Mouse (Mus musculus) stomach, postnatal 0 days (tissue): Measurements from ENCODE around the gene 4931414P19Rik. TPM values are rescaled to one million over a fixed set of nuclear protein-coding genes. Genes with fewer than 3 reads are reported as not detected.

Experiments
- ATAC-seq: fragments of 200-750 bp; cut with Nextera tagmentation; 2 replicates; pipeline ENCODE4 v1.8.0; 2017; ENCODE audit not compliant: low FRiP score, low TSS enrichment
- DNase-seq: peaks from one replicate; pipeline ENCODE4 v3.0.0-alpha.2; 2016; ENCODE audit warnings: low spot score
- H3K27ac ChIP-seq: fragments of 300-500 bp; sonication (generic); replicated peaks from 2 replicates; pipeline ENCODE4 v1.5.1; 2014; ENCODE audit warnings: mild to moderate bottlenecking, control low read depth
- H3K27me3 ChIP-seq: fragments of 300-500 bp; sonication (generic); 2 replicates; pipeline ENCODE4 v1.6.1; 2014; ENCODE audit warnings: low read length; ENCODE audit not compliant: control insufficient read depth, insufficient read depth
- H3K36me3 ChIP-seq: fragments of 300-500 bp; sonication (generic); 2 replicates; pipeline ENCODE4 v1.6.1; 2014; ENCODE audit warnings: low read length, mixed read lengths; ENCODE audit not compliant: control insufficient read depth, insufficient read depth
- H3K4me1 ChIP-seq: fragments of 300-500 bp; sonication (generic); replicated peaks from 2 replicates; pipeline ENCODE4 v1.6.1; 2014; ENCODE audit warnings: antibody characterized with exemption; ENCODE audit not compliant: control insufficient read depth, insufficient read depth
- H3K4me2 ChIP-seq: fragments of 300-500 bp; sonication (generic); replicated peaks from 2 replicates; pipeline ENCODE4 v1.6.1; 2014; ENCODE audit warnings: low read depth, mild to moderate bottlenecking, control low read depth, moderate library complexity
- H3K4me3 ChIP-seq: fragments of 300-500 bp; sonication (generic); 2 replicates; pipeline ENCODE4 v1.5.1; 2014; ENCODE audit warnings: low read depth, low read length, control low read depth
- H3K9ac ChIP-seq: fragments of 300-500 bp; sonication (generic); 2 replicates; pipeline ENCODE4 v1.6.1; 2014; ENCODE audit warnings: mild to moderate bottlenecking, low read length, control low read depth, mixed read lengths
- H3K9me3 ChIP-seq: fragments of 300-500 bp; sonication (generic); 2 replicates; pipeline ENCODE4 v1.6.1; 2016; ENCODE audit warnings: low read length; ENCODE audit not compliant: control insufficient read depth
- CTCF ChIP-seq: IDR thresholded peaks from 2 replicates; pipeline ENCODE4 v1.5.1; 2016; ENCODE audit warnings: antibody characterized with exemption, low read depth, mild to moderate bottlenecking, moderate library complexity
- EP300 ChIP-seq: optimal IDR thresholded peaks from 2 replicates; pipeline ENCODE3; 2016; ENCODE audit warnings: antibody characterized with exemption
- WGBS: fragments of 180-500 bp; shearing (Covaris S2); extraction: QIAGEN DNeasy Blood & Tissue Kit; methylation state at CpG from one replicate; pipeline ENCODE4 v1.1.7; 2014; 5-methylcytosine and 5-hydroxymethylcytosine counted together
- polyA plus RNA-seq: library from polyadenylated mRNA; unstranded; fragments of >200 nt; fragmentation: Nextera tagmentation; extraction: Ambion mirVana; gene quantifications from 2 replicates; pipeline ENCODE4 v1.2.1, GENCODE M21; 2015

Gene 4931414P19Rik
- 2.4 and 3.0 TPM in 2 replicates for polyA plus RNA-seq

- Histone ChIP-seq H3K4me1 (no peaks in the 10 kb centered on the region), H3K9me3 (no peaks in the 10 kb centered on the region), H3K27me3 (no peaks in the 10 kb centered on the region), H3K9ac (peak within 1 kb of the TSS; percentile 54), H3K4me3 (peak within 1 kb of the TSS; percentile 36), H3K36me3 (no peaks in the 10 kb centered on the region), H3K4me2 (peak within 1 kb of the TSS; percentile 44), H3K27ac (peak within 1 kb of the TSS; percentile 67)
- peak; percentile 89 for DNase-seq
- WGBS: 3% methylated on average over 32 of the region's 39 CpGs
- no peak for TF ChIP-seq CTCF
- TF ChIP-seq EP300: no peak
- peak; percentile 65 for ATAC-seq
Observed at GRCm38 (mm10) chr14:54605752-54606321, at the start of gene 4931414P19Rik. Gene 4931414P19Rik (minus strand): TSS chr14:54605993.

- peak overlapping the region; percentile 72 for H3K4me2 ChIP-seq
- peak; percentile 88 for ATAC-seq
- no peaks in the 10 kb centered on the region for H3K9me3 ChIP-seq
- H3K27ac ChIP-seq: peak overlapping the region; percentile 53
- H3K36me3 ChIP-seq: peaks cover 34% of the 10 kb centered on the region
- no peaks in the 10 kb centered on the region for H3K27me3 ChIP-seq
- H3K4me3 ChIP-seq: peak overlapping the region; percentile 48
- peak; percentile 91 for DNase-seq
- H3K9ac ChIP-seq: peak overlapping the region; percentile 69
- WGBS: 2% methylated on average over 12 of the region's 12 CpGs
- no peak for TF ChIP-seq EP300
- peak; percentile 33 for TF ChIP-seq CTCF
- 0 out of 2 replicates have a peak, but pooled peaks cover 4% of the 10 kb centered on the region for H3K4me1 ChIP-seq
Observed at GRCm38 (mm10) chr14:54653496-54653895, 47.7 kb upstream of the 4931414P19Rik start.

- H3K36me3 ChIP-seq: peaks cover 30% of the 10 kb centered on the region
- H3K4me1 ChIP-seq: 0 out of 2 replicates have a peak, but pooled peaks cover 4% of the 10 kb centered on the region
- peak overlapping the region; percentile 72 for H3K4me2 ChIP-seq
- H3K9ac ChIP-seq: peak overlapping the region; percentile 69
- WGBS: under 1% methylated on average over 7 of the region's 7 CpGs
- no peaks in the 10 kb centered on the region for H3K9me3 ChIP-seq
- peak overlapping the region; percentile 48 for H3K4me3 ChIP-seq
- DNase-seq (no peak), ATAC-seq (no peak)
- no peaks in the 10 kb centered on the region for H3K27me3 ChIP-seq
- TF ChIP-seq EP300 (no peak), CTCF (no peak)
- H3K27ac ChIP-seq: no peak overlapping the region
Observed at GRCm38 (mm10) chr14:54652787-54653186, 47.0 kb upstream of the 4931414P19Rik start.

- Histone ChIP-seq H3K27me3 (no peaks in the 10 kb centered on the region), H3K9ac (no peak overlapping the region), H3K4me1 (0 out of 2 replicates have a peak, but pooled peaks cover 4% of the 10 kb centered on the region), H3K9me3 (no peaks in the 10 kb centered on the region), H3K36me3 (peaks cover 24% of the 10 kb centered on the region), H3K27ac (no peak overlapping the region), H3K4me3 (no peak overlapping the region), H3K4me2 (no peak overlapping the region)
- ATAC-seq (no peak), DNase-seq (no peak)
- TF ChIP-seq EP300: no peak
- WGBS: 79% methylated on average over 4 of the region's 4 CpGs
Observed at GRCm38 (mm10) chr14:54651556-54651955, 45.8 kb upstream of the 4931414P19Rik start.

GRCm38 (mm10) chr14:54650621-54651454 lies 45.0 kb upstream of the 4931414P19Rik start:
- ATAC-seq (peak; percentile 72), DNase-seq (peak; percentile 87)
- Histone ChIP-seq H3K36me3 (peaks cover 28% of the 10 kb centered on the region), H3K27me3 (no peaks in the 10 kb centered on the region), H3K9me3 (no peaks in the 10 kb centered on the region), H3K4me3 (no peak overlapping the region), H3K4me1 (0 out of 2 replicates have a peak, but pooled peaks cover 4% of the 10 kb centered on the region), H3K27ac (no peak overlapping the region), H3K9ac (no peak overlapping the region), H3K4me2 (no peak overlapping the region)
- TF ChIP-seq CTCF (peak; percentile 98), EP300 (no peak)
- 53% methylated on average over 23 of the region's 23 CpGs for WGBS
